Mouse (Mus musculus): ENCODE measurements at regions not wholly inside any gene's neighbourhood (a gene's known extent, or its start where the extent isn't known, plus 50 kb on each side); places are given as distances from the start of the nearest gene placed in this dataset.

- WGBS = 91% methylated on average over 11 of the region's 11 CpGs
- Histone ChIP-seq H3K4me3 (ENCODE audit: low read depth, low read length) (no peak overlapping the region), H3K4me1 (ENCODE audit: control insufficient read depth, insufficient read depth, low read length) (no peaks in the 10 kb centered on the region), H3K27me3 (ENCODE audit: control insufficient read depth, insufficient read depth, low read length) (no peaks in the 10 kb centered on the region), H3K4me2 (replicated peaks; ENCODE audit: low read depth, low read length) (no peak overlapping the region), H3K9me3 (ENCODE audit: control insufficient read depth, low read depth, low read length) (no peaks in the 10 kb centered on the region), H3K9ac (replicated peaks; ENCODE audit: low read depth, low read length) (no peak overlapping the region), H3K27ac (ENCODE audit: low read length) (no peak overlapping the region), H3K36me3 (ENCODE audit: control insufficient read depth, insufficient read depth, low read length) (no peaks in the 10 kb centered on the region)
- ATAC-seq (ENCODE audit: insufficient number of reproducible peaks, insufficient read depth, low FRiP score, low read depth) = no peak
Observed at GRCm38 (mm10) chr8:30906044-30906695, 2522.3 kb upstream of the 5930422O12Rik start.

DNA sequence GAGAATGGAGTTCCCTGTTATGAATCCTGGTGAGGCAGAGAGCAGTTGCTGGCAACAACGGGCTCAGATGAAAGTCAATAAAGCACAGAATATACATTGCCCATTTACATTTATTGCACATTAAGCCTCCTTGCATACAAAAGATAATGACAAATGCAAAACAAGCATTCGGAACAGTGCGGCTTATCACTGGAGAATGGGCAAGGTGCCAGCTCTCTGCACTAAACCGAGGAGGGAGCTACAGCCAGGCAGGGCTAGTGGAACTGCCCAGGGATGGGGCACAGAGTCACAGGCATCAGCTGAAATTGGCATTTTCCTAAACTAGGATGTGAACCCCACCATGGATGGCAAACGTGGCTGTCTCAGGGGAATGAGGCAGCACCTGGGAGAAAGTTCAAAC lies 2514.8 kb upstream of the 5930422O12Rik start:
- H3K9ac ChIP-seq (replicated peaks; ENCODE audit: low read depth, low read length) = no peak overlapping the region
- H3K27ac ChIP-seq (ENCODE audit: low read length) = no peak overlapping the region
- no peaks in the 10 kb centered on the region for H3K27me3 ChIP-seq (ENCODE audit: control insufficient read depth, insufficient read depth, low read length)
- no peaks in the 10 kb centered on the region for H3K9me3 ChIP-seq (ENCODE audit: control insufficient read depth, low read depth, low read length)
- no peaks in the 10 kb centered on the region for H3K36me3 ChIP-seq (ENCODE audit: control insufficient read depth, insufficient read depth, low read length)
- WGBS = 45% methylated on average over 5 of the region's 5 CpGs
- H3K4me2 ChIP-seq (replicated peaks; ENCODE audit: low read depth, low read length) = no peak overlapping the region
- no peak overlapping the region for H3K4me3 ChIP-seq (ENCODE audit: low read depth, low read length)
- peaks cover 5% of the 10 kb centered on the region for H3K4me1 ChIP-seq (ENCODE audit: control insufficient read depth, insufficient read depth, low read length)
- ATAC-seq (ENCODE audit: insufficient number of reproducible peaks, insufficient read depth, low FRiP score, low read depth) = no peak

DNA sequence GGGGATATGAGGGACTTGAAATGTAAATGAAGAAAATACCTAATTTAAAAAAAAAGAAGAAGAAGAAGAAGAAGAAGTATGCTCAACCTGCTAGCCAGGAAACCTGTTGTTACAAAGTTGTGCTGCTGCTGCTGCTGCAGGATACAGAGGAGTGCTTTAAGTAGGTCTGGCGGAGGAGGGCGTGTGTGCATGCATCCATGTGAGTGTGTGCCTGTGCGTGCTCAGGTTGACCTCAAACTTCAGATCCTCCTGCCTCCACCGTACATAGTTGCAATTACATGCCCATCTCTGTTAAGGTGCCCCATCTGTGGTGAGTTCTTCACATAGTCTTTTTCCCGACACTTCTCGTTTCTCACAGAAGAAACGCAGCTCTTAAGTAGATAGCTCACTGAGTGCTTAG lies 2513.4 kb upstream of the 5930422O12Rik start:
- ATAC-seq (ENCODE audit: insufficient number of reproducible peaks, insufficient read depth, low FRiP score, low read depth) = no peak
- WGBS = 54% methylated on average over 7 of the region's 7 CpGs
- Histone ChIP-seq H3K36me3 (ENCODE audit: control insufficient read depth, insufficient read depth, low read length) (no peaks in the 10 kb centered on the region), H3K4me2 (replicated peaks; ENCODE audit: low read depth, low read length) (peak overlapping the region; percentile 89; the same call in 1 of the 2 replicates), H3K9me3 (ENCODE audit: control insufficient read depth, low read depth, low read length) (no peaks in the 10 kb centered on the region), H3K27me3 (ENCODE audit: control insufficient read depth, insufficient read depth, low read length) (no peaks in the 10 kb centered on the region), H3K4me3 (ENCODE audit: low read depth, low read length) (no peak overlapping the region), H3K9ac (replicated peaks; ENCODE audit: low read depth, low read length) (no peak overlapping the region), H3K4me1 (ENCODE audit: control insufficient read depth, insufficient read depth, low read length) (peaks cover 5% of the 10 kb centered on the region), H3K27ac (ENCODE audit: low read length) (no peak overlapping the region)

- ATAC-seq (ENCODE audit: insufficient number of reproducible peaks, insufficient read depth, low FRiP score, low read depth) = peak; percentile 61; the same call in 1 of the 2 replicates
- Histone ChIP-seq H3K27ac (ENCODE audit: low read length) (no peak overlapping the region), H3K27me3 (ENCODE audit: control insufficient read depth, insufficient read depth, low read length) (no peaks in the 10 kb centered on the region), H3K4me1 (ENCODE audit: control insufficient read depth, insufficient read depth, low read length) (peaks cover 5% of the 10 kb centered on the region), H3K9ac (replicated peaks; ENCODE audit: low read depth, low read length) (0 out of 2 replicates have a peak overlapping the region, but pooled peaks have one; percentile 25), H3K36me3 (ENCODE audit: control insufficient read depth, insufficient read depth, low read length) (no peaks in the 10 kb centered on the region), H3K4me3 (ENCODE audit: low read depth, low read length) (peak overlapping the region; percentile 35), H3K9me3 (ENCODE audit: control insufficient read depth, low read depth, low read length) (no peaks in the 10 kb centered on the region), H3K4me2 (replicated peaks; ENCODE audit: low read depth, low read length) (peak overlapping the region; percentile 89)
- WGBS = 9% methylated on average over 13 of the region's 13 CpGs
Observed at GRCm38 (mm10) chr8:30915601-30916171, 2512.8 kb upstream of the 5930422O12Rik start.

GRCm38 (mm10) chr8:30916184-30916751 lies 2512.2 kb upstream of the 5930422O12Rik start:
- no peaks in the 10 kb centered on the region for H3K27me3 ChIP-seq (ENCODE audit: control insufficient read depth, insufficient read depth, low read length)
- H3K4me2 ChIP-seq (replicated peaks; ENCODE audit: low read depth, low read length) = peak overlapping the region; percentile 89
- H3K27ac ChIP-seq (ENCODE audit: low read length) = no peak overlapping the region
- H3K36me3 ChIP-seq (ENCODE audit: control insufficient read depth, insufficient read depth, low read length) = no peaks in the 10 kb centered on the region
- H3K4me3 ChIP-seq (ENCODE audit: low read depth, low read length) = peak overlapping the region; percentile 35
- peaks cover 5% of the 10 kb centered on the region for H3K4me1 ChIP-seq (ENCODE audit: control insufficient read depth, insufficient read depth, low read length)
- 7% methylated on average over 12 of the region's 12 CpGs for WGBS
- no peaks in the 10 kb centered on the region for H3K9me3 ChIP-seq (ENCODE audit: control insufficient read depth, low read depth, low read length)
- 0 out of 2 replicates have a peak overlapping the region, but pooled peaks have one; percentile 25 for H3K9ac ChIP-seq (replicated peaks; ENCODE audit: low read depth, low read length)
- peak; percentile 24; the same call in 1 of the 2 replicates for ATAC-seq (ENCODE audit: insufficient number of reproducible peaks, insufficient read depth, low FRiP score, low read depth)

DNA sequence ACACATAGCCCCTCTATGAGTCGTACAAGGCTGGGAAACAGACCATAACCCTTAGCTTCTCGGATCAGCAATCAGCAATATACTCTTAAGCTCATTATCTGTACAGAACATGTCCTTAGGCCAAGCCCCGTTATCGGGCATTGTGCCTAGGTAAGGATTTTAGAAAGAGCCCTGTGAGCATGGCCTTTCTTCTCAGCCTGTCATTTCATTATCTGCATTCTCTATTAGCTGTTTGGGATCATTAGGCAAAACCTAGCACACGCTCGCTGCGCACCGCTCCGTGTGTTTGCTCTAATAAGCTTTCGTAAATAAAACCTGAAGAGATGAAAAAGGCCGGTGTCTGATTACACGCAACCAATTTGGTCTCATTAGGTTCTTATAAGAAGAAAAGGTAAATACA lies 2507.1 kb upstream of the 5930422O12Rik start:
- H3K4me2 ChIP-seq (replicated peaks; ENCODE audit: low read depth, low read length) = no peak overlapping the region
- 82% methylated on average over 12 of the region's 12 CpGs for WGBS
- no peaks in the 10 kb centered on the region for H3K9me3 ChIP-seq (ENCODE audit: control insufficient read depth, low read depth, low read length)
- no peak overlapping the region for H3K9ac ChIP-seq (replicated peaks; ENCODE audit: low read depth, low read length)
- H3K4me3 ChIP-seq (ENCODE audit: low read depth, low read length) = no peak overlapping the region
- H3K27me3 ChIP-seq (ENCODE audit: control insufficient read depth, insufficient read depth, low read length) = no peaks in the 10 kb centered on the region
- ATAC-seq (ENCODE audit: insufficient number of reproducible peaks, insufficient read depth, low FRiP score, low read depth) = no peak
- H3K36me3 ChIP-seq (ENCODE audit: control insufficient read depth, insufficient read depth, low read length) = no peaks in the 10 kb centered on the region
- no peak overlapping the region for H3K27ac ChIP-seq (ENCODE audit: low read length)
- no peaks in the 10 kb centered on the region for H3K4me1 ChIP-seq (ENCODE audit: control insufficient read depth, insufficient read depth, low read length)

DNA sequence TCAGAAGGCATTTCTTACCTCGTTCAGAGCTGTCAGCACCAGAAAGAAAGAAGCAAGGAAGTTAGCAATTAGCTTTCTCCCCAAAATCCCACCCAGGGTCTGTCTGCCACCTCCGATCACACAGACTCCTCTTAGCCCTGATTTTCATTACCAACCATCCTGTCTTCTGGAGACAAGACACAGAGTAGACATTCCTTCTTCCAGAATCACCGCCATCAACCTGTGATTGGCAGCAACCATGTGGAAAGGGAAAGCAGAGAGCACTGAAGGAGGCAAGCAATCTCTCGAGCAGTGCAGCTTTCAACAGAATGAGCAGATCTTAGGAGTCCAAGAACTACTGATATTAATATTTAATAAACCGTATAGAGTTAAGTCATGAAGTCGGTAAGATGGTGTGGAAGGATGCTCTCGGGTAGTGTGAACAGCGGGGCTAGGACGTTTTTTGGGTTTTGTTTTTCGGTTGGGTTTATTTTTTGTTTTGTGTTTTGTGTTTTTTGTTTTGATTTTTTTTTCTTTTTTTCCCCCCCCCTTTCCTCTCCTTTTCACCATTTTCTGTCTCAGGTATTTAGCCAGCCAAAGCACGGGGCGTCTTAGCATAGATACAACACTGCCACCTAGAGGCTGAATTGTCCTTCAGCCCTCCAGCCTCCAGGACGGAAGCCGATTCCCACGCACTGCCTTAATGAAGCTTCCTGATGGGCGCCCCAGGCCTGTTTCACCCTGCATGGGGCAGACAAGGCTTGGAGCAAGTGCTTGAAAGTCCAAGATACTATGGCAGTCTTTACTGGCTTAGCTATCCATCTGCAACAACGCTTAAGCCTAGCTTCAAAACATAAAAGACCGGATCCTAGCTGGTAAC lies 2505.0 kb upstream of the 5930422O12Rik start:
- no peak overlapping the region for H3K9ac ChIP-seq (replicated peaks; ENCODE audit: low read depth, low read length)
- H3K27me3 ChIP-seq (ENCODE audit: control insufficient read depth, insufficient read depth, low read length) = no peaks in the 10 kb centered on the region
- H3K9me3 ChIP-seq (ENCODE audit: control insufficient read depth, low read depth, low read length) = no peaks in the 10 kb centered on the region
- H3K4me1 ChIP-seq (ENCODE audit: control insufficient read depth, insufficient read depth, low read length) = no peaks in the 10 kb centered on the region
- no peaks in the 10 kb centered on the region for H3K36me3 ChIP-seq (ENCODE audit: control insufficient read depth, insufficient read depth, low read length)
- 39% methylated on average over 18 of the region's 18 CpGs for WGBS
- H3K4me3 ChIP-seq (ENCODE audit: low read depth, low read length) = no peak overlapping the region
- peak; percentile 46; the same call in 1 of the 2 replicates for ATAC-seq (ENCODE audit: insufficient number of reproducible peaks, insufficient read depth, low FRiP score, low read depth)
- H3K27ac ChIP-seq (ENCODE audit: low read length) = no peak overlapping the region
- no peak overlapping the region; the same call in 1 of the 2 replicates for H3K4me2 ChIP-seq (replicated peaks; ENCODE audit: low read depth, low read length)

GRCm38 (mm10) chr8:30924160-30924534 lies 2504.4 kb upstream of the 5930422O12Rik start:
- H3K9me3 ChIP-seq (ENCODE audit: control insufficient read depth, low read depth, low read length) = no peaks in the 10 kb centered on the region
- H3K4me2 ChIP-seq (replicated peaks; ENCODE audit: low read depth, low read length) = no peak overlapping the region; the same call in 1 of the 2 replicates
- 47% methylated on average over 5 of the region's 5 CpGs for WGBS
- H3K27ac ChIP-seq (ENCODE audit: low read length) = no peak overlapping the region
- H3K4me1 ChIP-seq (ENCODE audit: control insufficient read depth, insufficient read depth, low read length) = no peaks in the 10 kb centered on the region
- no peak overlapping the region for H3K9ac ChIP-seq (replicated peaks; ENCODE audit: low read depth, low read length)
- H3K4me3 ChIP-seq (ENCODE audit: low read depth, low read length) = no peak overlapping the region
- no peak for ATAC-seq (ENCODE audit: insufficient number of reproducible peaks, insufficient read depth, low FRiP score, low read depth)
- H3K27me3 ChIP-seq (ENCODE audit: control insufficient read depth, insufficient read depth, low read length) = no peaks in the 10 kb centered on the region
- H3K36me3 ChIP-seq (ENCODE audit: control insufficient read depth, insufficient read depth, low read length) = no peaks in the 10 kb centered on the region
